Mouse (Mus musculus) CH12.LX (cell line): ENCODE measurements around the gene Ccser1. TPM values are rescaled to one million over a fixed set of nuclear protein-coding genes. Genes with fewer than 3 reads are reported as not detected.

ENCODE experiments used
- DNase-seq: peaks from one replicate; pipeline ENCODE4 v3.0.0-alpha.2; 2013; ENCODE audit errors: extremely low read depth
- H3K27ac ChIP-seq: 2 replicates; pipeline ENCODE4 v1.5.1; 2012; ENCODE audit warnings: low read depth, mild to moderate bottlenecking, control low read depth, moderate library complexity; ENCODE audit not compliant: insufficient read depth
- H3K27me3 ChIP-seq: replicated peaks from 2 replicates; pipeline ENCODE3; 2012; ENCODE audit warnings: inconsistent platforms
- H3K36me3 ChIP-seq, 2 experiments: replicated peaks in 1 of 2; 2 replicates each; pipeline versions ENCODE3 to v1.6.1; 2012; ENCODE audit warnings: inconsistent platforms in 1 of 2, low read length in 1 of 2, mild to moderate bottlenecking in 1 of 2, mixed read lengths in 1 of 2, moderate library complexity in 1 of 2; ENCODE audit not compliant: control insufficient read depth in 1 of 2, insufficient read depth in 1 of 2
- H3K4me1 ChIP-seq, 2 experiments: 2 replicates each; pipeline ENCODE4 v1.6.1; 2012; ENCODE audit warnings: inconsistent platforms in 1 of 2, moderate library complexity in 1 of 2; ENCODE audit not compliant: insufficient read depth in 2 of 2, control insufficient read depth in 1 of 2
- H3K4me2 ChIP-seq: 2 replicates; pipeline ENCODE4 v1.6.1; 2012; ENCODE audit warnings: low read depth, mild to moderate bottlenecking, control low read depth; ENCODE audit not compliant: poor library complexity, insufficient read depth, severe bottlenecking
- H3K4me3 ChIP-seq, 3 experiments: fragments of 150-350 bp in 1 of 3; sonication (generic) in 1 of 3; replicated peaks in 1 of 3; 2 replicates each; pipeline versions ENCODE3 to v1.5.1; 2011 to 2012; ENCODE audit warnings: low read depth in 2 of 3, low read length in 2 of 3, mild to moderate bottlenecking in 2 of 3, moderate library complexity in 2 of 3, control low read depth in 1 of 3, improper control_type of control experiment in 1 of 3, inconsistent platforms in 1 of 3, mixed read lengths in 1 of 3; ENCODE audit not compliant: poor library complexity in 1 of 3
- H3K79me2 ChIP-seq: replicated peaks from 2 replicates; pipeline ENCODE4 v1.6.1; 2012; ENCODE audit warnings: mild to moderate bottlenecking, moderate library complexity; ENCODE audit not compliant: control insufficient read depth, poor library complexity, insufficient read depth, severe bottlenecking; ENCODE audit errors: extremely low read depth
- H3K9ac ChIP-seq: 2 replicates; pipeline ENCODE4 v1.6.1; 2012; ENCODE audit warnings: low read depth, mild to moderate bottlenecking, control low read depth, moderate library complexity; ENCODE audit not compliant: insufficient read depth
- H3K9me3 ChIP-seq: replicated peaks from 2 replicates; pipeline ENCODE3; 2012; ENCODE audit warnings: low read length, inconsistent platforms, mixed read lengths
- CHD1 ChIP-seq: IDR thresholded peaks from 2 replicates; pipeline ENCODE4 v1.6.1; 2012; ENCODE audit warnings: low read depth, low read length, improper control_type of control experiment, inconsistent platforms
- CHD2 ChIP-seq: IDR thresholded peaks from 2 replicates; pipeline ENCODE4 v1.6.1; 2011; ENCODE audit warnings: low read length, improper control_type of control experiment
- ELF1 ChIP-seq: IDR thresholded peaks from 2 replicates; pipeline ENCODE4 v1.6.1; 2014; ENCODE audit warnings: low read depth, mild to moderate bottlenecking, inconsistent platforms, low read length, improper control_type of control experiment
- EP300 ChIP-seq: IDR thresholded peaks from 2 replicates; pipeline ENCODE4 v1.6.1; 2011; ENCODE audit warnings: low read length, improper control_type of control experiment
- GABPA ChIP-seq: IDR thresholded peaks from 2 replicates; pipeline ENCODE4 v1.6.1; 2012; ENCODE audit warnings: low read depth, low read length, improper control_type of control experiment, inconsistent platforms; ENCODE audit not compliant: insufficient replicate concordance
- HCFC1 ChIP-seq: IDR thresholded peaks from 2 replicates; pipeline ENCODE4 v1.6.1; 2012; ENCODE audit warnings: low read depth, mild to moderate bottlenecking, inconsistent platforms, low read length, improper control_type of control experiment
- JUN ChIP-seq: IDR thresholded peaks from 2 replicates; pipeline ENCODE4 v1.6.1; 2011; ENCODE audit warnings: low read depth, mild to moderate bottlenecking, low read length, improper control_type of control experiment, moderate library complexity; ENCODE audit not compliant: insufficient read depth
- MAFK ChIP-seq: IDR thresholded peaks from 2 replicates; pipeline ENCODE4 v1.6.1; 2011; ENCODE audit warnings: low read length, improper control_type of control experiment; ENCODE audit not compliant: insufficient replicate concordance
- MAX ChIP-seq: IDR thresholded peaks from 2 replicates; pipeline ENCODE4 v1.6.1; 2011; ENCODE audit warnings: low read length, improper control_type of control experiment
- MAZ ChIP-seq: IDR thresholded peaks from 2 replicates; pipeline ENCODE4 v1.6.1; 2012; ENCODE audit warnings: low read depth, mild to moderate bottlenecking, inconsistent platforms, low read length, improper control_type of control experiment, moderate library complexity
- MEF2A ChIP-seq: IDR thresholded peaks from 2 replicates; pipeline ENCODE4 v1.6.1; 2014; ENCODE audit warnings: low read depth, mild to moderate bottlenecking, inconsistent platforms, low read length, improper control_type of control experiment, borderline replicate concordance
- NELFE ChIP-seq: IDR thresholded peaks from 2 replicates; pipeline ENCODE4 v1.6.1; 2011; ENCODE audit warnings: low read depth, low read length, improper control_type of control experiment
- NRF1 ChIP-seq: IDR thresholded peaks from 2 replicates; pipeline ENCODE4 v1.6.1; 2014; ENCODE audit warnings: low read depth, mild to moderate bottlenecking, inconsistent platforms, low read length, improper control_type of control experiment, moderate library complexity
- PAX5 ChIP-seq: IDR thresholded peaks from 2 replicates; pipeline ENCODE4 v1.6.1; 2012; ENCODE audit warnings: low read length, inconsistent platforms, mixed read lengths
- POLR2AphosphoS2 ChIP-seq: IDR thresholded peaks from 2 replicates; pipeline ENCODE4 v1.6.1; 2011; ENCODE audit warnings: low read depth, low read length, improper control_type of control experiment
- SIN3A ChIP-seq: IDR thresholded peaks from 2 replicates; pipeline ENCODE4 v1.6.1; 2012; ENCODE audit warnings: low read length, improper control_type of control experiment, inconsistent platforms
- TBP ChIP-seq: conservative IDR thresholded peaks from 2 replicates; pipeline ENCODE4 v1.6.1; 2011; ENCODE audit warnings: low read depth, low read length, improper control_type of control experiment
- TCF12 ChIP-seq: IDR thresholded peaks from 2 replicates; pipeline ENCODE4 v1.6.1; 2014; ENCODE audit warnings: low read depth, mild to moderate bottlenecking, inconsistent platforms, low read length, improper control_type of control experiment
- UBTF ChIP-seq: IDR thresholded peaks from 2 replicates; pipeline ENCODE4 v1.6.1; 2012; ENCODE audit warnings: low read depth, mild to moderate bottlenecking, inconsistent platforms, low read length, improper control_type of control experiment, moderate library complexity
- USF1 ChIP-seq: IDR thresholded peaks from 2 replicates; pipeline ENCODE4 v1.6.1; 2014; ENCODE audit warnings: low read depth, mild to moderate bottlenecking, inconsistent platforms, low read length, improper control_type of control experiment
- ZKSCAN1 ChIP-seq: IDR thresholded peaks from 2 replicates; pipeline ENCODE4 v1.6.1; 2012; ENCODE audit warnings: low read depth, inconsistent platforms, low read length, improper control_type of control experiment, borderline replicate concordance
- ZMIZ1 ChIP-seq: IDR thresholded peaks from 2 replicates; pipeline ENCODE4 v1.6.1; 2012; ENCODE audit warnings: low read depth, mild to moderate bottlenecking, inconsistent platforms, low read length, improper control_type of control experiment
- dilution Hi-C: fragments of 300-500 bp; cut with MboI; formaldehyde crosslinking; loops from 2 replicates; pipeline ENCODE4 v1.14.3; 2020; ENCODE audit warnings: low sequenced_read_pairs; ENCODE audit not compliant: extremely low pct_unique_long_range_greater_than_20kb, extremely low pct_ligation_motif_present
- in situ Hi-C: fragments of 300-500 bp; cut with MboI; formaldehyde crosslinking; loops from 3 replicates; pipeline ENCODE4 v1.14.3; 2019; ENCODE audit warnings: low sequenced_read_pairs, low pct_ligation_motif_present, low pct_unique_long_range_greater_than_20kb, mixed read lengths
- polyA plus RNA-seq: library from polyadenylated mRNA; unstranded; fragments of >175 nt; gene quantifications from 2 replicates; pipeline ENCODE4 v1.2.1, GENCODE M21; 2012; ENCODE audit warnings: low read depth; ENCODE audit not compliant: insufficient read length
- total RNA-seq, 2 experiments: library from RNA; depleted of rRNA; stranded (reverse); fragments of 300-350 nt in 1 of 2; fragments of >200 nt in 1 of 2; gene quantifications; 2 replicates each; pipeline ENCODE4 v1.2.3; 2012 to 2014

Gene Ccser1
- total and polyA plus RNA-seq, 3 experiments = not detected

DNA sequence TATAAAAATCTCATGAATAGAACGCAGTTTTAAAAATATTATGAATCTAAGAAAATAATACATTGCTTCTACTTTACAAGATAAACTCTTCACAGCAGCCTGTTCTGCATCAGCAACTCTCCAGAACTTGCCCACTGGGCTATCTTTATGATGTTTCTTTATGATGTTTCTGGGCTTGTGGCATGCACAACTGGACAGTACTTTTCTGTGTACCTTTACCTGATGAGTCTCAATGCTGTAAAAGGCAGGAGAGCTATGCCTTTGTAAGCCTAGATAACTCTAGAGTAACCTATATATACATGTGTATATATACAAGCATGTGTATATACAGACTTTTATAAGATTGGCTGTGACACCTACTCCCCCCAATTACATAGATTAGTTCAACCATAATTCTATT lies 1084.4 kb downstream of the Ccser1 start:
- Histone ChIP-seq H3K36me3 (no peaks in the 10 kb centered on the region), H3K4me3 (no peak overlapping the region), H3K27me3 (no peaks in the 10 kb centered on the region), H3K79me2 (no peaks in the 10 kb centered on the region)
- no peak for DNase-seq
- no peak for TF ChIP-seq ZMIZ1
- no peak for TF ChIP-seq SIN3A
- no peak for TF ChIP-seq ZKSCAN1
- TF ChIP-seq CHD2 = no peak
- TF ChIP-seq GABPA = no peak
- TF ChIP-seq ELF1 = no peak
- TF ChIP-seq EP300 = no peak
- no peak for TF ChIP-seq MAX
- no peak for TF ChIP-seq USF1
- no peak for TF ChIP-seq TCF12
- TF ChIP-seq UBTF = no peak
- TF ChIP-seq TBP = no peak
- TF ChIP-seq POLR2AphosphoS2 = no peak
- no peak for TF ChIP-seq MAFK
- no peak for TF ChIP-seq CHD1
- TF ChIP-seq NRF1 = no peak
- no peak for TF ChIP-seq NELFE
- no peak for TF ChIP-seq PAX5
- TF ChIP-seq, all 38 proteins: peak for 0
- H3K9me3 ChIP-seq = peaks cover 16% of the 10 kb centered on the region
- H3K9ac ChIP-seq = no peak overlapping the region
- no peak overlapping the region for H3K27ac ChIP-seq
- H3K4me2 ChIP-seq = no peak overlapping the region
- H3K4me1 ChIP-seq = no peaks in the 10 kb centered on the region
- dilution Hi-C loops (no loop called here), in situ Hi-C loops (no loop called here)

GRCm38 (mm10) chr6:62281256-62281655 lies 1101.1 kb downstream of the Ccser1 start:
- no peak overlapping the region for H3K4me2 ChIP-seq
- H3K27me3 ChIP-seq = no peaks in the 10 kb centered on the region
- H3K9me3 ChIP-seq = peaks cover 17% of the 10 kb centered on the region
- DNase-seq = no peak
- no peaks in the 10 kb centered on the region for H3K79me2 ChIP-seq
- no peaks in the 10 kb centered on the region for H3K36me3 ChIP-seq
- H3K4me1 ChIP-seq = no peaks in the 10 kb centered on the region
- dilution Hi-C loops (no loop called here), in situ Hi-C loops (no loop called here)
- H3K4me3 ChIP-seq = no peak overlapping the region
- TF ChIP-seq CHD1 (no peak), MAZ (no peak), PAX5 (no peak), HCFC1 (no peak), JUN (no peak), MEF2A (no peak), POLR2AphosphoS2 (no peak)
- no peak overlapping the region for H3K27ac ChIP-seq
- H3K9ac ChIP-seq = no peak overlapping the region
